Mouse (Mus musculus): ENCODE measurements around the gene Rnh1. TPM values are rescaled to one million over a fixed set of nuclear protein-coding genes. Genes with fewer than 3 reads are reported as not detected.

Gene Rnh1
- polyA plus RNA-seq, 1 experiment from 2014 or later = 55.7 TPM

GRCm38 (mm10) chr7:141175068-141175467, 2.4 kb upstream of the Rnh1 start:
- no peaks in the 10 kb centered on the region for H3K36me3 ChIP-seq (replicated peaks; ENCODE audit: insufficient read depth, low read length)
- H3K4me1 ChIP-seq (ENCODE audit: insufficient read depth) = peaks cover 23% of the 10 kb centered on the region
- no peak overlapping the region for H3K4me2 ChIP-seq (ENCODE audit: low read depth, low read length)
- H3K9ac ChIP-seq (replicated peaks) = no peak overlapping the region
- H3K9me3 ChIP-seq (ENCODE audit: low read length) = no peaks in the 10 kb centered on the region
- ATAC-seq (no peak), DNase-seq (no peak)
- 76% methylated on average over 4 of the region's 4 CpGs for WGBS (ENCODE audit: insufficient replicate concordance)
- H3K4me3 ChIP-seq (ENCODE audit: low read depth, low read length) = no peak overlapping the region
- H3K27me3 ChIP-seq (ENCODE audit: insufficient read depth, low read length) = 0 out of 2 replicates have a peak, but pooled peaks cover 2% of the 10 kb centered on the region
- H3K27ac ChIP-seq (ENCODE audit: low read depth) = no peak overlapping the region
- 0 out of 2 replicates have a peak, but pooled peaks have one; percentile 15 for TF ChIP-seq CTCF (IDR thresholded peaks at IDR 0.05; ENCODE audit: low read depth)
- TF ChIP-seq EP300 (IDR thresholded peaks at IDR 0.05; ENCODE audit: low read depth) = no peak

- H3K27ac ChIP-seq (ENCODE audit: low read depth) = peak overlapping the region; percentile 94
- DNase-seq (no peak), ATAC-seq (no peak)
- 74% methylated on average over 5 of the region's 5 CpGs for WGBS (ENCODE audit: insufficient replicate concordance)
- peak overlapping the region; percentile 75; the same call in 1 of the 2 replicates for H3K9ac ChIP-seq (replicated peaks)
- H3K4me1 ChIP-seq (ENCODE audit: insufficient read depth) = peaks cover 39% of the 10 kb centered on the region
- no peaks in the 10 kb centered on the region for H3K36me3 ChIP-seq (replicated peaks; ENCODE audit: insufficient read depth, low read length)
- 0 out of 2 replicates have a peak, but pooled peaks cover 2% of the 10 kb centered on the region for H3K27me3 ChIP-seq (ENCODE audit: insufficient read depth, low read length)
- H3K4me3 ChIP-seq (ENCODE audit: low read depth, low read length) = peak overlapping the region; percentile 68; the same call in 1 of the 2 replicates
- TF ChIP-seq EP300 (IDR thresholded peaks at IDR 0.05; ENCODE audit: low read depth) = no peak
- no peak for TF ChIP-seq CTCF (IDR thresholded peaks at IDR 0.05; ENCODE audit: low read depth)
- H3K9me3 ChIP-seq (ENCODE audit: low read length) = no peaks in the 10 kb centered on the region
- peak overlapping the region; percentile 94 for H3K4me2 ChIP-seq (ENCODE audit: low read depth, low read length)
Observed at GRCm38 (mm10) chr7:141173323-141173850, 730 bp upstream of the Rnh1 start.

GRCm38 (mm10) chr7:141169866-141170265, 2.8 kb downstream of the Rnh1 start:
- no peaks in the 10 kb centered on the region for H3K9me3 ChIP-seq (ENCODE audit: low read length)
- H3K4me1 ChIP-seq (ENCODE audit: insufficient read depth) = peaks cover 52% of the 10 kb centered on the region
- TF ChIP-seq EP300 (IDR thresholded peaks at IDR 0.05; ENCODE audit: low read depth) = no peak
- no peak for TF ChIP-seq CTCF (IDR thresholded peaks at IDR 0.05; ENCODE audit: low read depth)
- no peak overlapping the region for H3K4me3 ChIP-seq (ENCODE audit: low read depth, low read length)
- H3K36me3 ChIP-seq (replicated peaks; ENCODE audit: insufficient read depth, low read length) = peaks cover 11% of the 10 kb centered on the region; the same call in 1 of the 2 replicates
- DNase-seq (no peak), ATAC-seq (no peak)
- H3K4me2 ChIP-seq (ENCODE audit: low read depth, low read length) = no peak overlapping the region
- peak overlapping the region; percentile 35; the same call in 1 of the 2 replicates for H3K27ac ChIP-seq (ENCODE audit: low read depth)
- H3K27me3 ChIP-seq (ENCODE audit: insufficient read depth, low read length) = no peaks in the 10 kb centered on the region
- H3K9ac ChIP-seq (replicated peaks) = no peak overlapping the region

GRCm38 (mm10) chr7:141169300-141169699, 3.4 kb downstream of the Rnh1 start:
- no peak for ATAC-seq
- Histone ChIP-seq H3K4me1 (ENCODE audit: insufficient read depth) (peaks cover 52% of the 10 kb centered on the region), H3K4me2 (ENCODE audit: low read depth, low read length) (peak overlapping the region; percentile 95), H3K36me3 (replicated peaks; ENCODE audit: insufficient read depth, low read length) (peaks cover 11% of the 10 kb centered on the region), H3K4me3 (ENCODE audit: low read depth, low read length) (no peak overlapping the region), H3K9ac (replicated peaks) (peak overlapping the region; percentile 77; the same call in 1 of the 2 replicates), H3K27me3 (ENCODE audit: insufficient read depth, low read length) (no peaks in the 10 kb centered on the region), H3K9me3 (ENCODE audit: low read length) (no peaks in the 10 kb centered on the region), H3K27ac (ENCODE audit: low read depth) (peak overlapping the region; percentile 86; the same call in 1 of the 2 replicates)
- DNase-seq = no peak
- 85% methylated on average over 1 of the region's 1 CpGs for WGBS (ENCODE audit: insufficient replicate concordance)
- TF ChIP-seq EP300 (IDR thresholded peaks at IDR 0.05; ENCODE audit: low read depth) (no peak), CTCF (IDR thresholded peaks at IDR 0.05; ENCODE audit: low read depth) (no peak)

GRCm38 (mm10) chr7:141168518-141168953, 4.1 kb downstream of the Rnh1 start:
- TF ChIP-seq CTCF (IDR thresholded peaks at IDR 0.05; ENCODE audit: low read depth) = no peak
- TF ChIP-seq EP300 (IDR thresholded peaks at IDR 0.05; ENCODE audit: low read depth) = no peak
- DNase-seq = peak; percentile 80
- peak overlapping the region; percentile 86 for H3K27ac ChIP-seq (ENCODE audit: low read depth)

GRCm38 (mm10) chr7:141167901-141168517, 4.6 kb downstream of the Rnh1 start:
- peak; percentile 59 for DNase-seq
- Histone ChIP-seq H3K9me3 (ENCODE audit: low read length) (no peaks in the 10 kb centered on the region), H3K9ac (replicated peaks) (peak overlapping the region; percentile 77), H3K4me3 (ENCODE audit: low read depth, low read length) (peak overlapping the region; percentile 66), H3K4me2 (ENCODE audit: low read depth, low read length) (peak overlapping the region; percentile 95), H3K27me3 (ENCODE audit: insufficient read depth, low read length) (no peaks in the 10 kb centered on the region), H3K4me1 (ENCODE audit: insufficient read depth) (peaks cover 46% of the 10 kb centered on the region), H3K36me3 (replicated peaks; ENCODE audit: insufficient read depth, low read length) (peaks cover 24% of the 10 kb centered on the region), H3K27ac (ENCODE audit: low read depth) (peak overlapping the region; percentile 86)
- peak; percentile 16 for ATAC-seq
- TF ChIP-seq EP300 (IDR thresholded peaks at IDR 0.05; ENCODE audit: low read depth) (no peak), CTCF (IDR thresholded peaks at IDR 0.05; ENCODE audit: low read depth) (no peak)
- 13% methylated on average over 7 of the region's 7 CpGs for WGBS (ENCODE audit: insufficient replicate concordance)

More at GRCm38 (mm10) chr7:141168518-141168953, 4.1 kb downstream of the Rnh1 start:
- whole genome bisulfite sequencing (ENCODE audit: insufficient replicate concordance) = 1% methylated on average over 22 of the region's 22 CpGs
- Histone ChIP-seq H3K4me3 (ENCODE audit: low read depth, low read length) (peak overlapping the region; percentile 66), H3K27me3 (ENCODE audit: insufficient read depth, low read length) (no peaks in the 10 kb centered on the region), H3K4me2 (ENCODE audit: low read depth, low read length) (peak overlapping the region; percentile 95), H3K4me1 (ENCODE audit: insufficient read depth) (peaks cover 51% of the 10 kb centered on the region), H3K36me3 (replicated peaks; ENCODE audit: insufficient read depth, low read length) (peaks cover 19% of the 10 kb centered on the region), H3K9ac (replicated peaks) (peak overlapping the region; percentile 77), H3K9me3 (ENCODE audit: low read length) (no peaks in the 10 kb centered on the region)
- ATAC-seq = peak; percentile 48
